Mouse (Mus musculus): ENCODE data around the gene Gm42417.

GRCm38 (mm10) chr1:36583408-36584116 is 44.3 kb upstream of the Gm42417 start:
- TF ChIP-seq POLR2A (IDR thresholded peaks at IDR 0.05; ENCODE audit: control insufficient read depth, extremely low read depth, insufficient read depth, low read length, poor library complexity) (no peak), CTCF (IDR thresholded peaks at IDR 0.05; ENCODE audit: borderline replicate concordance, control insufficient read depth, extremely low read depth, insufficient read depth, low read length, poor library complexity) (no peak)
